Mouse (Mus musculus) brain, embryonic 14.5 days (tissue): ENCODE results near the gene Wdr18.

Source experiments
- CTCF ChIP-seq: fragments of 200-500 bp; IDR thresholded peaks from 2 replicates; pipeline ENCODE4 v1.5.1; 2012; ENCODE audit warnings: inconsistent platforms, mild to moderate bottlenecking, moderate library complexity, borderline replicate concordance; ENCODE audit not compliant: insufficient read depth, insufficient read length; ENCODE audit errors: extremely low read depth
- POLR2A ChIP-seq: fragments of 200-500 bp; IDR thresholded peaks from 2 replicates; pipeline ENCODE4 v1.6.1; 2012; ENCODE audit warnings: mild to moderate bottlenecking, inconsistent platforms, borderline replicate concordance; ENCODE audit not compliant: poor library complexity, insufficient read depth, insufficient read length, severe bottlenecking; ENCODE audit errors: extremely low read depth

GRCm38 (mm10) chr10:80003374-80004232, 43.7 kb downstream of the Wdr18 start:
- no peak for TF ChIP-seq CTCF
- TF ChIP-seq POLR2A = no peak
